Comparison of ENCODE assay signal across 8 mouse cellular contexts in the genomic region with DNA sequence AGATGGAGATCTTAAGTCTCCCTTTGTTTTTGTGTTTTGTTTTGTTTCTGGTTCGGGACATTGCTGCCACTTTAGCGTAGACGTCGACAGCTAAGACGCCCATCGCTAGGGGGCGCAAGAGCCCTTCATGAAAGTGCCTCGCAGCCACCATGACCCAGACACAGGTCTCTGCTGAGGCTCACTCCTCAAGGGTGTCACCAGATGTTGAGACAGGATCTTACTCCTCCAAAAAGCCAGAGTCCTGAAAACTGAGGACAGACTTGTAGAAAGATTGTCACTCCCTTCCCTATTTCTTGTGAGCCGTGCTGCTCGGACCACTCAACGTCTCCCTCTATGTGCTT.
DNase-seq lines count a peak whose midpoint lies in the region; ATAC-seq and TF ChIP-seq lines count a peak whose summit lies in the region.

No protein-coding gene starts in this region.

- peak; percentile 96 for TF ChIP-seq CTCF in lung, postnatal 0 days (IDR thresholded peaks at IDR 0.05)

- ATAC-seq in hindbrain, embryonic 12.5 days (ENCODE audit: low FRiP score): peak; percentile 83
- peak; percentile 70 for ATAC-seq in lung, postnatal 0 days

- H3K36me3 ChIP-seq in hindbrain, embryonic 12.5 days: no peaks in the 10 kb centered on the region
- H3K36me3 ChIP-seq in lung, postnatal 0 days (ENCODE audit: insufficient read depth, low read length): no peaks in the 10 kb centered on the region

- no peak overlapping the region for H3K27ac ChIP-seq in hindbrain, embryonic 12.5 days
- H3K27ac ChIP-seq in lung, postnatal 0 days (ENCODE audit: low read length): no peak overlapping the region

- DNase-seq in R1 (ENCODE audit: low read depth, low spot score): peak; percentile 88
- DNase-seq in cerebellum, adult 9-11 months: peak; percentile 40
- peak; percentile 72 to 83 for DNase-seq in frontal cortex, postnatal 14 days (ENCODE audit: low spot score in 2 of 2)
- DNase-seq in layer of hippocampus, postnatal 10 days (ENCODE audit: low spot score in 2 of 2): peak; percentile 93 to 94
- peak; percentile 86 for DNase-seq in lung, postnatal 0 days (ENCODE audit: low spot score)
- DNase-seq in retina, postnatal 1 day: peak; percentile 92
- DNase-seq in urinary bladder, postnatal 36 days (ENCODE audit: low spot score in 2 of 2): peak; percentile 74 to 80

- H3K9me3 ChIP-seq in hindbrain, embryonic 12.5 days (replicated peaks): no peaks in the 10 kb centered on the region
- no peaks in the 10 kb centered on the region for H3K9me3 ChIP-seq in lung, postnatal 0 days (ENCODE audit: low read length)

- peaks cover 11% of the 10 kb centered on the region for H3K27me3 ChIP-seq in hindbrain, embryonic 12.5 days
- H3K27me3 ChIP-seq in lung, postnatal 0 days (replicated peaks; ENCODE audit: insufficient read depth, low read length): no peaks in the 10 kb centered on the region

- TF ChIP-seq EP300 in lung, postnatal 0 days (IDR thresholded peaks at IDR 0.05): no peak

- WGBS in hindbrain, embryonic 12.5 days: 13% methylated on average over 11 of the region's 11 CpGs
- 11% methylated on average over 11 of the region's 11 CpGs for WGBS in lung, postnatal 0 days

- peak overlapping the region; percentile 26 for H3K4me3 ChIP-seq in hindbrain, embryonic 12.5 days
- H3K4me3 ChIP-seq in lung, postnatal 0 days (ENCODE audit: low read depth, low read length): peak overlapping the region; percentile 19; the same call in 1 of the 2 replicates

- H3K4me2 ChIP-seq in hindbrain, embryonic 12.5 days (replicated peaks): peak overlapping the region; percentile 59
- peak overlapping the region; percentile 56 for H3K4me2 ChIP-seq in lung, postnatal 0 days (replicated peaks; ENCODE audit: low read depth, low read length)

- peak overlapping the region; percentile 48 for H3K9ac ChIP-seq in hindbrain, embryonic 12.5 days
- H3K9ac ChIP-seq in lung, postnatal 0 days (replicated peaks; ENCODE audit: low read depth): peak overlapping the region; percentile 37

- H3K4me1 ChIP-seq in hindbrain, embryonic 12.5 days: peaks cover 12% of the 10 kb centered on the region
- H3K4me1 ChIP-seq in lung, postnatal 0 days (ENCODE audit: insufficient read depth, low read depth, low read length): no peaks in the 10 kb centered on the region

Comparison
In these comparisons a context has a peak if more than half of its experiments do, and no peak if none do; other contexts are left out.
1. DNase-seq: peak in every context shown above with its lines; median percentile 94 in layer of hippocampus, postnatal 10 days; 92 in retina, postnatal 1 day; 88 in R1; 86 in lung, postnatal 0 days; 78 in frontal cortex, postnatal 14 days; 77 in urinary bladder, postnatal 36 days; 40 in cerebellum, adult 9-11 months.